Mouse (Mus musculus) gastrocnemius, postnatal 25 days (tissue): Measurements from ENCODE around the gene Tstd2. TPM values are rescaled to one million over a fixed set of nuclear protein-coding genes. Genes with fewer than 3 reads are reported as not detected.

Experiments used
- DNase-seq: peaks from one replicate; pipeline ENCODE4 v3.0.0; 2022
- total RNA-seq, 2 experiments: library from RNA; stranded (reverse); gene quantifications; 1 replicate in 1 of 2; 2 replicates in 1 of 2; pipeline ENCODE4 v1.2.3; 2021

Gene Tstd2
- total RNA-seq, 2 experiments from 2014 or later = 10.2 to 10.7 TPM

GRCm38 (mm10) chr4:46119514-46120094, 18.9 kb downstream of the Tstd2 start:
- DNase-seq = no peak

GRCm38 (mm10) chr4:46117536-46117935, 21.0 kb downstream of the Tstd2 start:
- no peak for DNase-seq

GRCm38 (mm10) chr4:46116544-46117175, 21.8 kb downstream of the Tstd2 start:
- DNase-seq = peak; percentile 22

- DNase-seq = no peak
These were observed 23.2 kb downstream of the Tstd2 start for GRCm38 (mm10) chr4:46115308-46115707.

GRCm38 (mm10) chr4:46111361-46111760, 27.1 kb downstream of the Tstd2 start:
- DNase-seq = no peak

GRCm38 (mm10) chr4:46110084-46110483, 28.4 kb downstream of the Tstd2 start:
- peak; percentile 46 for DNase-seq

- DNase-seq = no peak
These were observed 36.3 kb downstream of the Tstd2 start for GRCm38 (mm10) chr4:46102078-46102769.

GRCm38 (mm10) chr4:46101211-46101711, 37.2 kb downstream of the Tstd2 start:
- no peak for DNase-seq

GRCm38 (mm10) chr4:46100539-46100938, 38.0 kb downstream of the Tstd2 start:
- DNase-seq = peak; percentile 25

GRCm38 (mm10) chr4:46099132-46099531, 39.4 kb downstream of the Tstd2 start:
- DNase-seq = no peak

GRCm38 (mm10) chr4:46097591-46097990, 40.9 kb downstream of the Tstd2 start:
- DNase-seq = no peak

GRCm38 (mm10) chr4:46096546-46096945, 41.9 kb downstream of the Tstd2 start:
- DNase-seq = no peak

GRCm38 (mm10) chr4:46095826-46096159, 42.7 kb downstream of the Tstd2 start:
- no peak for DNase-seq

GRCm38 (mm10) chr4:46094916-46095825, 43.3 kb downstream of the Tstd2 start:
- peak; percentile 35 for DNase-seq

GRCm38 (mm10) chr4:46092429-46093076, 45.9 kb downstream of the Tstd2 start:
- DNase-seq = no peak

- DNase-seq = no peak
These were observed 48.9 kb downstream of the Tstd2 start for GRCm38 (mm10) chr4:46089524-46090125.

- peak; percentile 80 for DNase-seq
These were observed 50.6 kb downstream of the Tstd2 start for GRCm38 (mm10) chr4:46087852-46088251.

GRCm38 (mm10) chr4:46087427-46087771, 51.1 kb downstream of the Tstd2 start:
- no peak for DNase-seq

- peak; percentile 46 for DNase-seq
These were observed 51.6 kb downstream of the Tstd2 start for GRCm38 (mm10) chr4:46086718-46087426.

GRCm38 (mm10) chr4:46085223-46085811, 53.2 kb downstream of the Tstd2 start:
- no peak for DNase-seq
